ENCODE assay signal across 10 mouse cellular contexts in genomic region chr10:56582065-56582464, GRCm38 (mm10).
DNase-seq lines count a peak whose midpoint lies in the region; ATAC-seq and TF ChIP-seq lines count a peak whose summit lies in the region.
"Had no signal": no experiment of that assay in that cellular context is flagged by ENCODE, and none has a peak within 500 bp of the region (broad histone marks: within the 10 kb centered on the region; RNA-seq: fewer than 3 reads in every experiment).

No protein-coding gene starts in this region.

- no peak overlapping the region for H3K9ac ChIP-seq in hindbrain, embryonic 16.5 days (ENCODE audit: low read depth, low read length)
- no peak overlapping the region for H3K9ac ChIP-seq in stomach, postnatal 0 days (ENCODE audit: low read length)
- H3K9ac ChIP-seq: liver, embryonic 13.5 days had no signal

- no peaks in the 10 kb centered on the region for H3K36me3 ChIP-seq in heart, embryonic 10.5 days
- no peaks in the 10 kb centered on the region for H3K36me3 ChIP-seq in hindbrain, embryonic 16.5 days (ENCODE audit: control insufficient read depth, insufficient read depth, low read length)
- H3K36me3 ChIP-seq in stomach, postnatal 0 days (ENCODE audit: control insufficient read depth, insufficient read depth, low read length): no peaks in the 10 kb centered on the region
- H3K36me3 ChIP-seq: liver, embryonic 13.5 days had no signal

- ATAC-seq in hindbrain, embryonic 16.5 days: peak; percentile 93
- no peak for ATAC-seq in stomach, postnatal 0 days (ENCODE audit: low FRiP score, low TSS enrichment)

- no peak for TF ChIP-seq EP300 in stomach, postnatal 0 days (optimal IDR thresholded peaks at IDR 0.05)

- no peak for TF ChIP-seq CTCF in stomach, postnatal 0 days (IDR thresholded peaks at IDR 0.05; ENCODE audit: low read depth)

- H3K4me3 ChIP-seq in heart, embryonic 10.5 days: no peak overlapping the region
- H3K4me3 ChIP-seq in hindbrain, embryonic 16.5 days (ENCODE audit: low read length): no peak overlapping the region
- H3K4me3 ChIP-seq in stomach, postnatal 0 days (ENCODE audit: low read depth, low read length): no peak overlapping the region
- H3K4me3 ChIP-seq: liver, embryonic 13.5 days had no signal

- H3K27me3 ChIP-seq in heart, embryonic 10.5 days (ENCODE audit: insufficient read depth, poor library complexity, severe bottlenecking): no peaks in the 10 kb centered on the region
- no peaks in the 10 kb centered on the region for H3K27me3 ChIP-seq in hindbrain, embryonic 16.5 days (replicated peaks; ENCODE audit: control insufficient read depth, insufficient read depth, low read length)
- no peaks in the 10 kb centered on the region for H3K27me3 ChIP-seq in stomach, postnatal 0 days (ENCODE audit: control insufficient read depth, insufficient read depth, low read length)
- H3K27me3 ChIP-seq: liver, embryonic 13.5 days had no signal

- H3K27ac ChIP-seq in heart, embryonic 10.5 days: no peak overlapping the region
- no peak overlapping the region for H3K27ac ChIP-seq in hindbrain, embryonic 16.5 days (ENCODE audit: low read depth, low read length)
- H3K27ac ChIP-seq in stomach, postnatal 0 days (replicated peaks): no peak overlapping the region
- H3K27ac ChIP-seq: liver, embryonic 13.5 days had no signal

- no peak overlapping the region for H3K4me2 ChIP-seq in hindbrain, embryonic 16.5 days (ENCODE audit: low read length)
- no peak overlapping the region for H3K4me2 ChIP-seq in stomach, postnatal 0 days (replicated peaks; ENCODE audit: low read depth)
- H3K4me2 ChIP-seq: liver, embryonic 13.5 days had no signal

- no peaks in the 10 kb centered on the region for H3K9me3 ChIP-seq in heart, embryonic 10.5 days
- H3K9me3 ChIP-seq in hindbrain, embryonic 16.5 days (ENCODE audit: control insufficient read depth, low read length): no peaks in the 10 kb centered on the region
- no peaks in the 10 kb centered on the region for H3K9me3 ChIP-seq in stomach, postnatal 0 days (ENCODE audit: control insufficient read depth, low read length)
- H3K9me3 ChIP-seq: liver, embryonic 13.5 days had no signal

- H3K4me1 ChIP-seq in heart, embryonic 10.5 days: no peaks in the 10 kb centered on the region
- H3K4me1 ChIP-seq in hindbrain, embryonic 16.5 days (ENCODE audit: control insufficient read depth, insufficient read depth, low read depth, low read length): no peaks in the 10 kb centered on the region
- H3K4me1 ChIP-seq in stomach, postnatal 0 days (replicated peaks; ENCODE audit: control insufficient read depth, insufficient read depth): no peaks in the 10 kb centered on the region
- H3K4me1 ChIP-seq: liver, embryonic 13.5 days had no signal

- DNase-seq in heart, adult 8-10 months (ENCODE audit: low spot score): peak; percentile 66
- no peak for DNase-seq in heart, embryonic 10.5 days (ENCODE audit: low spot score)
- DNase-seq in Muller cell, postnatal 12 days (ENCODE audit: inconsistent ontology term): peak; percentile 62
- peak; percentile 77 for DNase-seq in cerebellum, adult 11-12 months
- no peak for DNase-seq in retina, postnatal 1 day
- no peak for DNase-seq in kidney, postnatal 36 days
- DNase-seq in stomach, postnatal 0 days (ENCODE audit: low spot score): no peak
- DNase-seq: liver, embryonic 13.5 days; thymus, adult 18-20 months had no signal

- WGBS in heart, embryonic 10.5 days: 18% methylated on average over 6 of the region's 6 CpGs
- 64% methylated on average over 6 of the region's 6 CpGs for WGBS in hindbrain, embryonic 16.5 days
- WGBS in stomach, postnatal 0 days: 33% methylated on average over 6 of the region's 6 CpGs

Comparison
In these comparisons a context has a peak if more than half of its experiments do, and no peak if none do; other contexts are left out.
1. DNase-seq: peak in heart, adult 8-10 months (single experiment), Muller cell, postnatal 12 days (single experiment) and cerebellum, adult 11-12 months (single experiment); none in heart, embryonic 10.5 days (single experiment), retina, postnatal 1 day (single experiment), kidney, postnatal 36 days (0 of 2) and stomach, postnatal 0 days (single experiment).